Mouse (Mus musculus) kidney, postnatal 0 days (tissue): ENCODE measurements at regions not wholly inside any gene's neighbourhood (a gene's known extent, or its start where the extent isn't known, plus 50 kb on each side); places are given as distances from the start of the nearest gene placed in this dataset.

Experiments
- ATAC-seq: fragments of 200-750 bp; cut with Nextera tagmentation; replicated peaks from 2 replicates; pipeline ENCODE4 v1.8.0; 2017; ENCODE audit warnings: low read depth, moderate number of reproducible peaks, moderate TSS enrichment, moderate library complexity; ENCODE audit not compliant: low FRiP score
- DNase-seq: peaks from one replicate; pipeline ENCODE4 v3.0.0-alpha.2; 2016; ENCODE audit warnings: low spot score
- H3K27ac ChIP-seq: fragments of 300-500 bp; sonication (generic); 2 replicates; pipeline ENCODE4 v1.5.1; 2014; ENCODE audit warnings: mild to moderate bottlenecking
- H3K27me3 ChIP-seq: fragments of 300-500 bp; sonication (generic); 2 replicates; pipeline ENCODE4 v1.6.1; 2014; ENCODE audit warnings: low read length, mixed read lengths; ENCODE audit not compliant: insufficient read depth
- H3K36me3 ChIP-seq: fragments of 300-500 bp; sonication (generic); 2 replicates; pipeline ENCODE4 v1.6.1; 2014; ENCODE audit warnings: low read length, mixed read lengths; ENCODE audit not compliant: insufficient read depth
- H3K4me1 ChIP-seq: fragments of 300-500 bp; sonication (generic); replicated peaks from 2 replicates; pipeline ENCODE4 v1.6.1; 2014; ENCODE audit warnings: antibody characterized with exemption, low read length, mixed read lengths; ENCODE audit not compliant: insufficient read depth
- H3K4me2 ChIP-seq: fragments of 300-500 bp; sonication (generic); 2 replicates; pipeline ENCODE4 v1.6.1; 2014; ENCODE audit warnings: mild to moderate bottlenecking, low read length, moderate library complexity, mixed read lengths
- H3K4me3 ChIP-seq: fragments of 300-500 bp; sonication (generic); replicated peaks from 2 replicates; pipeline ENCODE4 v1.5.1; 2014; ENCODE audit warnings: low read depth, low read length
- H3K9ac ChIP-seq: fragments of 300-500 bp; sonication (generic); 2 replicates; pipeline ENCODE4 v1.6.1; 2014; ENCODE audit warnings: low read depth, low read length
- H3K9me3 ChIP-seq: fragments of 300-500 bp; sonication (generic); replicated peaks from 2 replicates; pipeline ENCODE4 v1.6.1; 2016; ENCODE audit warnings: low read length, inconsistent platforms, mixed read lengths
- CTCF ChIP-seq: IDR thresholded peaks from 2 replicates; pipeline ENCODE4 v1.5.1; 2016; ENCODE audit warnings: antibody characterized with exemption, low read depth, mild to moderate bottlenecking, moderate library complexity
- WGBS: fragments of 180-500 bp; shearing (Covaris S2); extraction: QIAGEN DNeasy Blood & Tissue Kit; methylation state at CpG from one replicate; pipeline ENCODE4 v1.1.7; 2014; 5-methylcytosine and 5-hydroxymethylcytosine counted together

DNA sequence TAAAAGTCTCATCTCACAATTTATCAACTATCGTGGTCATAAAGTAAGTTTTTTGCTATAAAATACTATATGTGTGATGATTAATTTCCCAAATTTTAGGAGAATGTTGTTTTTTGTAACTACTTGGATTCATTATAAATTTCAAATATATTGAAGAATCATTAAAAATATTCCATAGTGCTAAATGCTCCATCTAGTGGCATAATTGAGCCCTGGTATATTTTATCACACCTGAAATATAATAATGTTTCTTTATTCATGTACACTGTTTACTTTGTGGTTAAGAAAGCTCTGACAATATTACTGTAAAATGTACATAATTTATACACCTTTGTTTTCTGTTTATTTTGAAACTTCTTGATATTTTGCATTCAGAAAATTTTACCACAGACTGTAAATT, 884.7 kb downstream of the Gm597 start:
- H3K4me3 ChIP-seq = no peak overlapping the region
- no peaks in the 10 kb centered on the region for H3K27me3 ChIP-seq
- DNase-seq (peak; percentile 1), ATAC-seq (no peak)
- H3K9ac ChIP-seq = no peak overlapping the region
- H3K4me2 ChIP-seq = no peak overlapping the region
- peak; percentile 53 for TF ChIP-seq CTCF
- H3K27ac ChIP-seq = no peak overlapping the region
- H3K9me3 ChIP-seq = no peaks in the 10 kb centered on the region
- H3K4me1 ChIP-seq = no peaks in the 10 kb centered on the region
- 79% methylated on average over 1 of the region's 1 CpGs for WGBS
- H3K36me3 ChIP-seq = no peaks in the 10 kb centered on the region

DNA sequence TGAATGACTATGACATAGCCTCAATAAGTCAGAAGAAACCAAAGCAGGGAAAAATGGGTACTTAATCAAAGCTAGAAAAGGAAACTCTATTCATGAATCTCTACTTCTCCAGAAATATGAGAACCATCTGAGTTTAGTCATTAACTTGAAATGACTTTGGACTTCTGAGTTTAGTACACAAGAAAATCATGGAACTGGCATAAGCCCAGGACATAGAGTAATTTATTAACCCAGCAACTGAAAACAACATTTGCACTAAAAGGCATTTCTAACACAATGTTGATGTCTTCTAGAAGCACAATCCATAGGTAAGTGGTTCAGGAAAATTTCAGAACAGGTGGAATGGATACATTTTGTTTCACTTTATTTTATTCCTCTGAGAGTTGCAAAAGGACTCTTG, 896.3 kb downstream of the Gm597 start:
- Histone ChIP-seq H3K4me2 (no peak overlapping the region), H3K9me3 (no peaks in the 10 kb centered on the region), H3K4me3 (no peak overlapping the region), H3K4me1 (no peaks in the 10 kb centered on the region), H3K36me3 (no peaks in the 10 kb centered on the region), H3K9ac (no peak overlapping the region), H3K27me3 (no peaks in the 10 kb centered on the region), H3K27ac (no peak overlapping the region)
- DNase-seq (peak; percentile 40), ATAC-seq (peak; percentile 36)
- TF ChIP-seq CTCF = no peak
